Comparison of ENCODE assay signal across 11 mouse cellular contexts in genomic region chr9:56604797-56605442, GRCm38 (mm10).
DNase-seq lines count a peak whose midpoint lies in the region; ATAC-seq lines count a peak whose summit lies in the region.
"Had no signal": no experiment of that assay in that cellular context is flagged by ENCODE, and none has a peak within 500 bp of the region (broad histone marks: within the 10 kb centered on the region; RNA-seq: fewer than 3 reads in every experiment).

No protein-coding gene starts in this region.

- peak overlapping the region; percentile 19 for H3K4me2 ChIP-seq in kidney, embryonic 16.5 days (replicated peaks; ENCODE audit: low read depth, low read length)
- no peak overlapping the region for H3K4me2 ChIP-seq in neural tube, embryonic 15.5 days

- DNase-seq in adrenal gland, postnatal 10 days, result peak; percentile 21
- DNase-seq in adrenal gland, postnatal 4 days (ENCODE audit: low spot score in 2 of 2), result no peak
- peak; percentile 50 for DNase-seq in retina, postnatal 1 day
- no peak for DNase-seq in retina, embryonic 14.5 days (ENCODE audit: low spot score)
- no peak for DNase-seq in lung, postnatal 4 days
- no peak for DNase-seq in layer of hippocampus, adult 11-12 months (ENCODE audit: low spot score)
- DNase-seq: gastrocnemius, postnatal 14 days; lung, postnatal 10 days; thymus, postnatal 36 days had no signal

- H3K4me3 ChIP-seq in kidney, embryonic 16.5 days (ENCODE audit: low read length), result no peak overlapping the region
- H3K4me3 ChIP-seq in neural tube, embryonic 15.5 days (replicated peaks), result no peak overlapping the region

- no peaks in the 10 kb centered on the region for H3K36me3 ChIP-seq in kidney, embryonic 16.5 days (ENCODE audit: insufficient read depth, low read length)
- no peaks in the 10 kb centered on the region for H3K36me3 ChIP-seq in neural tube, embryonic 15.5 days

- H3K9ac ChIP-seq in kidney, embryonic 16.5 days (replicated peaks; ENCODE audit: low read length), result no peak overlapping the region
- no peak overlapping the region for H3K9ac ChIP-seq in neural tube, embryonic 15.5 days (replicated peaks)

- peak overlapping the region; percentile 14; the same call in 1 of the 2 replicates for H3K27ac ChIP-seq in kidney, embryonic 16.5 days (ENCODE audit: low read length)
- peak overlapping the region; percentile 48; the same call in 1 of the 2 replicates for H3K27ac ChIP-seq in neural tube, embryonic 15.5 days (replicated peaks)

- H3K27me3 ChIP-seq in kidney, embryonic 16.5 days (ENCODE audit: insufficient read depth, low read length), result no peaks in the 10 kb centered on the region
- H3K27me3 ChIP-seq in neural tube, embryonic 15.5 days (replicated peaks), result no peaks in the 10 kb centered on the region

- 19% methylated on average over 12 of the region's 12 CpGs for WGBS in kidney, embryonic 16.5 days
- 16% methylated on average over 12 of the region's 12 CpGs for WGBS in neural tube, embryonic 15.5 days

- peak; percentile 82 for ATAC-seq in kidney, embryonic 16.5 days (ENCODE audit: low FRiP score, low TSS enrichment)
- ATAC-seq in neural tube, embryonic 15.5 days (ENCODE audit: low FRiP score), result peak; percentile 61; the same call in 1 of the 2 replicates

- no peaks in the 10 kb centered on the region for H3K9me3 ChIP-seq in kidney, embryonic 16.5 days (ENCODE audit: low read length)
- H3K9me3 ChIP-seq in neural tube, embryonic 15.5 days (replicated peaks), result no peaks in the 10 kb centered on the region

- H3K4me1 ChIP-seq in kidney, embryonic 16.5 days (ENCODE audit: insufficient read depth, low read length), result peaks cover 32% of the 10 kb centered on the region
- peaks cover 43% of the 10 kb centered on the region for H3K4me1 ChIP-seq in neural tube, embryonic 15.5 days

Comparison
In these comparisons a context has a peak if more than half of its experiments do, and no peak if none do; other contexts are left out.
1. DNase-seq: peak in adrenal gland, postnatal 10 days (single experiment) and retina, postnatal 1 day (single experiment); none in adrenal gland, postnatal 4 days (0 of 2), retina, embryonic 14.5 days (single experiment), lung, postnatal 4 days (0 of 2) and layer of hippocampus, adult 11-12 months (single experiment).